Mouse (Mus musculus) midbrain, embryonic 12.5 days (tissue): Measurements from ENCODE around the gene Ttc37. TPM values are rescaled to one million over a fixed set of nuclear protein-coding genes. Genes with fewer than 3 reads are reported as not detected.
A peak's percentile ranks its signal among the peaks of the same experiment; 100 is the strongest.

Experiments
- ATAC-seq: fragments of 200-750 bp; cut with Nextera tagmentation; 2 replicates; pipeline ENCODE4 v1.8.0; 2017; ENCODE audit warnings: low read depth, moderate TSS enrichment, moderate library complexity; ENCODE audit not compliant: low FRiP score
- H3K27ac ChIP-seq: fragments of 300-500 bp; sonication (generic); replicated peaks from 2 replicates; pipeline ENCODE4 v1.5.1; 2016; ENCODE audit warnings: mild to moderate bottlenecking
- H3K27me3 ChIP-seq: fragments of 300-500 bp; sonication (generic); 2 replicates; pipeline ENCODE4 v1.6.1; 2016; ENCODE audit warnings: mild to moderate bottlenecking
- H3K36me3 ChIP-seq: fragments of 300-500 bp; sonication (generic); 2 replicates; pipeline ENCODE4 v1.6.1; 2016
- H3K4me1 ChIP-seq: fragments of 300-500 bp; sonication (generic); 2 replicates; pipeline ENCODE4 v1.6.1; 2016
- H3K4me2 ChIP-seq: fragments of 300-500 bp; sonication (generic); replicated peaks from 2 replicates; pipeline ENCODE4 v1.6.1; 2016; ENCODE audit warnings: mild to moderate bottlenecking, moderate library complexity
- H3K4me3 ChIP-seq: fragments of 300-500 bp; sonication (generic); 2 replicates; pipeline ENCODE4 v1.5.1; 2016; ENCODE audit warnings: mild to moderate bottlenecking
- H3K9ac ChIP-seq: fragments of 300-500 bp; sonication (generic); replicated peaks from 2 replicates; pipeline ENCODE4 v1.6.1; 2016; ENCODE audit warnings: mild to moderate bottlenecking, moderate library complexity
- H3K9me3 ChIP-seq: fragments of 300-500 bp; sonication (generic); 2 replicates; pipeline ENCODE4 v1.6.1; 2016; ENCODE audit warnings: mild to moderate bottlenecking
- WGBS: fragments of 180-500 bp; shearing (Covaris S2); methylation state at CpG from one replicate; pipeline ENCODE4 v1.1.7; 2016; 5-methylcytosine and 5-hydroxymethylcytosine counted together
- polyA plus RNA-seq: library from polyadenylated mRNA; unstranded; fragments of >200 nt; fragmentation: Nextera tagmentation; extraction: Ambion mirVana; gene quantifications from 2 replicates; pipeline ENCODE4 v1.2.1, GENCODE M21; 2016

The Ttc37 gene
- polyA plus RNA-seq, 1 experiment from 2014 or later = 16.5 TPM

GRCm38 (mm10) chr13:76178700-76179099 is 80.2 kb downstream of the Ttc37 start:
- no peak overlapping the region for H3K4me3 ChIP-seq
- H3K27me3 ChIP-seq = no peaks in the 10 kb centered on the region
- H3K36me3 ChIP-seq = peaks cover 24% of the 10 kb centered on the region
- ATAC-seq = no peak
- peaks cover 9% of the 10 kb centered on the region; the same call in 1 of the 2 replicates for H3K9me3 ChIP-seq
- no peak overlapping the region for H3K27ac ChIP-seq
- no peak overlapping the region for H3K4me2 ChIP-seq
- no peak overlapping the region for H3K9ac ChIP-seq
- no peaks in the 10 kb centered on the region for H3K4me1 ChIP-seq
- WGBS = 92% methylated on average over 5 of the region's 5 CpGs

GRCm38 (mm10) chr13:76187651-76188050 is 89.1 kb downstream of the Ttc37 start:
- ATAC-seq = no peak
- Histone ChIP-seq H3K36me3 (peaks cover 27% of the 10 kb centered on the region), H3K4me2 (no peak overlapping the region), H3K27me3 (no peaks in the 10 kb centered on the region), H3K4me1 (no peaks in the 10 kb centered on the region), H3K27ac (no peak overlapping the region), H3K9ac (no peak overlapping the region), H3K4me3 (no peak overlapping the region), H3K9me3 (no peaks in the 10 kb centered on the region)
- 94% methylated on average over 5 of the region's 5 CpGs for WGBS

- Histone ChIP-seq H3K4me2 (no peak overlapping the region), H3K27me3 (no peaks in the 10 kb centered on the region), H3K36me3 (peaks cover 27% of the 10 kb centered on the region), H3K27ac (no peak overlapping the region), H3K4me3 (no peak overlapping the region), H3K4me1 (no peaks in the 10 kb centered on the region), H3K9ac (no peak overlapping the region), H3K9me3 (no peaks in the 10 kb centered on the region)
- 91% methylated on average over 3 of the region's 3 CpGs for WGBS
- 0 out of 2 replicates have a peak, but pooled peaks have one; percentile 29 for ATAC-seq
Measured at GRCm38 (mm10) chr13:76189190-76189589, 90.7 kb downstream of the Ttc37 start.

DNA sequence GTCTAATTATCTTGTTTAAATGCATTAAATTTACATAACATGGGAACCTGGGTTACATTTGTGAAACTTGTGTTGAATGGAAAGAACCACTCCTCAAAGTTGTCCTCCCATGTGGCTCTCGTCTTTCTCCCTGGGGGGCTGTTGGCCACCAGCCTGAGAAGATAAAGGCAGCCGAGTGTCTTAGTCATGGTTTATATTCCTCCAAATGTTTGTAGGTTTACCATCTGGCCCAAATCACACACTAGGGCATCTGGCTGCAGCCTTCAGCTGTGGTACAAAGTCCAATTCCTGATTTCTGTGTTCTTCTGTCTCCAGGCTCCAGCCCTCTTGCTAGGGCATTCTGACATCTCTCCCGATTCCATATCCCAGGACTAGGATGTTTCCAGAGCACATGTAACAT is 91.7 kb downstream of the Ttc37 start:
- no peak overlapping the region for H3K27ac ChIP-seq
- 87% methylated on average over 3 of the region's 3 CpGs for WGBS
- no peaks in the 10 kb centered on the region for H3K27me3 ChIP-seq
- H3K36me3 ChIP-seq = peaks cover 27% of the 10 kb centered on the region
- no peak overlapping the region for H3K9ac ChIP-seq
- no peak overlapping the region for H3K4me2 ChIP-seq
- H3K4me3 ChIP-seq = no peak overlapping the region
- H3K9me3 ChIP-seq = no peaks in the 10 kb centered on the region
- ATAC-seq = no peak
- H3K4me1 ChIP-seq = no peaks in the 10 kb centered on the region

- Histone ChIP-seq H3K36me3 (peaks cover 18% of the 10 kb centered on the region), H3K27me3 (no peaks in the 10 kb centered on the region), H3K4me1 (no peaks in the 10 kb centered on the region), H3K9me3 (no peaks in the 10 kb centered on the region), H3K27ac (no peak overlapping the region), H3K4me2 (no peak overlapping the region), H3K4me3 (no peak overlapping the region), H3K9ac (no peak overlapping the region)
- ATAC-seq = no peak
Measured at GRCm38 (mm10) chr13:76194937-76195336, 96.4 kb downstream of the Ttc37 start.

DNA sequence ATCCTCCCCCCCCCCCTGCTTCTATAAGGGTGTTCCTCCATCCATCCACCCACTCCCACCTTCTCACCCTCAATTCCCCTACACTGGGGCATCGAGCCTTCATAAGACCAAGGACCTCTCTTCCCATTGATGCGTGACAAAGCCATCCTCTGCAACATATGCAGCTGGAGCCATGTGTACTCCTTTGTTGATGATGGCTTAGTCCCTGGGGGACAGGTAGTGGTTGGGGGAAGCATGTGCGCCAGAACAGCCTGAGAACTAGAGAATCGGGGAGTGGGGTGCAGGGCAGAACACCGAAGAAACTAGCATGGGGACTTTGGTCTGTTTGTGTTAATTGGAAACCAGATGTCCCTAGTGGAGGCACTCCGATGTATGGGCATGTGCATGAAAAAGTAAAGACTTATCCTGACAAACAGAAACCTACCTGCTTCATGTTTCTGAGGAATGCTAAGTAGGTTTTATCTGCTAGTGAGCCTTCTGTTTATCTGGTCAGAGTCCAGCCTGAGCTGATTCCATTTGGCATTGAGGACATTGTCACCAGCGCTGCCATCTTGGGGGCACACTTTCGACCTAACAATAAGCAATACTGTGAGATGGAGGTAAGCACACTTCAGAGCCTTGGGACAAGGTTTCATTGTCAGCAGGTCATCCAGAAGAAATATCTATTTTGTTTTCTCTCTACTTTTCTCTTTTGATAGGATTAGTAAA is 97.1 kb downstream of the Ttc37 start:
- H3K27me3 ChIP-seq = no peaks in the 10 kb centered on the region
- H3K36me3 ChIP-seq = peaks cover 15% of the 10 kb centered on the region
- no peak overlapping the region for H3K27ac ChIP-seq
- WGBS = 90% methylated on average over 8 of the region's 8 CpGs
- H3K9me3 ChIP-seq = no peaks in the 10 kb centered on the region
- H3K4me3 ChIP-seq = no peak overlapping the region
- no peaks in the 10 kb centered on the region for H3K4me1 ChIP-seq
- no peak overlapping the region for H3K9ac ChIP-seq
- peak; percentile 21; the same call in 1 of the 2 replicates for ATAC-seq
- H3K4me2 ChIP-seq = no peak overlapping the region

DNA sequence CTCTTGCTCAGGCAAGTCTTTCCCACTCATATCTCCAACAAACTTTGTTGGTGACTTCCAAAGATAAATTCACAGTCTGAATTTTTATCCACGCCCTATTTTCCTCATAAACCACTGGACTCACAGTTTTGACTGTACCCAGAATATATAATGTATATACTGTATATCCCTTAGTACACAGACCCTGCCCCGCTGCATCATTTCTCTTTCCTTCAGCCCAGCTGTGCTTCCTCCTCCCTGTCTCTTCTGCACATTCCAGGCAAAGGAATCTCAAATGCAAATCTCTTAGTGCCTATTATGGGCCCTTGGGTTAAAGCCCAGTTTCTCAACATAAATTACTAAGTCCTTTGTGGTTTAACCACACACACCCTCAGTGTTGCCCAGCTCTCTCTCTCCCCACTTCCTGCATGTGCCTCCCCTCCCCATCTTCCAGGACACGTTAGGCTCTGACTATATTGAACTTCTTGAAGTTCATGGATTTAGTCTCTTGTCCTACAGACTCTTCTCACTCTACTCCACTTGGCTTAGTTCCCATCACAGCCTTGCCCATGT is 98.8 kb downstream of the Ttc37 start:
- no peak for ATAC-seq
- 81% methylated on average over 3 of the region's 3 CpGs for WGBS
- no peaks in the 10 kb centered on the region for H3K4me1 ChIP-seq
- no peak overlapping the region for H3K4me2 ChIP-seq
- H3K36me3 ChIP-seq = no peaks in the 10 kb centered on the region
- H3K27ac ChIP-seq = no peak overlapping the region
- H3K4me3 ChIP-seq = no peak overlapping the region
- H3K9ac ChIP-seq = no peak overlapping the region
- H3K9me3 ChIP-seq = no peaks in the 10 kb centered on the region
- no peaks in the 10 kb centered on the region for H3K27me3 ChIP-seq

GRCm38 (mm10) chr13:76199943-76200342 is 101.4 kb downstream of the Ttc37 start:
- Histone ChIP-seq H3K27me3 (no peaks in the 10 kb centered on the region), H3K4me1 (no peaks in the 10 kb centered on the region), H3K4me3 (no peak overlapping the region), H3K36me3 (no peaks in the 10 kb centered on the region), H3K9me3 (no peaks in the 10 kb centered on the region), H3K27ac (no peak overlapping the region), H3K4me2 (no peak overlapping the region), H3K9ac (no peak overlapping the region)
- no peak for ATAC-seq
- WGBS = 91% methylated on average over 4 of the region's 4 CpGs

DNA sequence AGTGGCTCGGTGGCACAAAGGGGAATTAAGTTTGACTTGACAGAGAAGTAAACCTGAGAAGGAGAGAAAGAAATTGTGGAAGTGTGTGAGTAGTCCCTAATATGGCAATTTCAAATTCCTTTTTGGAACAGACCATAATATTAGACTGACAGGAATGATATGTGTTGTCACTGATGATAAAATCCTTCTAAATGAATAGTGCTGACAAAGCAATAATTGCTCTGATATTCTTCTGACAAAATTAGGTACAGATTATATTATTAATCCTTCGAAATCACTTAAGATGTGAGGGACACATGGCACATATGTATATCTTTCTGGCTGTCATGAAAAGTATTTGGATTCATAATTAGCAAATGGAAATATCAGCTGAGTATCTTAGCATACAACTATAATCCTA is 116.4 kb downstream of the Ttc37 start:
- no peak overlapping the region for H3K9ac ChIP-seq
- no peak overlapping the region for H3K27ac ChIP-seq
- no peak overlapping the region for H3K4me2 ChIP-seq
- H3K4me3 ChIP-seq = no peak overlapping the region
- no peaks in the 10 kb centered on the region for H3K4me1 ChIP-seq
- ATAC-seq = no peak
- no peaks in the 10 kb centered on the region for H3K27me3 ChIP-seq
- WGBS = 78% methylated on average over 2 of the region's 2 CpGs
- no peaks in the 10 kb centered on the region for H3K9me3 ChIP-seq
- H3K36me3 ChIP-seq = no peaks in the 10 kb centered on the region

DNA sequence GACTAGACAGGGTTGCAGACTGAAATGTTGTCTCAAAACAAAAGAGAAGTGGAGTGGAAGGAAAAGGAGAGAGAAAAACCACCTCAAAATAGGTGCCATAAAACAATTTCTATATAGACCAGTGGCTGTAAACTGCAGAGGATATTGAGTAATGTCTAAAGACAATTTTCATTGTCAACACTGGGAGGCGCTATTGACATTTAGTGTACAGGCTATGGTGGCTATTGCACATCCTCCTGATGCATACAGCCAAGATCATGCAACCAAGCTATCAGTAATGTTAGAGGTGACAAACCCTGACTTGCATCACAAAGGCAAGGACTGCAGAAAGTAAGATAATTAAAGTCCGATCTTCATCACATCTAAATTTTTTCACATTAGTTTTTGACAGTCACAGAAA is 116.9 kb downstream of the Ttc37 start:
- H3K27ac ChIP-seq = no peak overlapping the region
- H3K27me3 ChIP-seq = no peaks in the 10 kb centered on the region
- no peaks in the 10 kb centered on the region for H3K36me3 ChIP-seq
- no peak overlapping the region for H3K9ac ChIP-seq
- no peak overlapping the region for H3K4me2 ChIP-seq
- H3K4me3 ChIP-seq = no peak overlapping the region
- ATAC-seq = peak; percentile 69; the same call in 1 of the 2 replicates
- H3K4me1 ChIP-seq = no peaks in the 10 kb centered on the region
- no peaks in the 10 kb centered on the region for H3K9me3 ChIP-seq
- 57% methylated on average over 2 of the region's 2 CpGs for WGBS
